Mouse (Mus musculus): ENCODE measurements around the gene Erf.

The Erf gene

DNA sequence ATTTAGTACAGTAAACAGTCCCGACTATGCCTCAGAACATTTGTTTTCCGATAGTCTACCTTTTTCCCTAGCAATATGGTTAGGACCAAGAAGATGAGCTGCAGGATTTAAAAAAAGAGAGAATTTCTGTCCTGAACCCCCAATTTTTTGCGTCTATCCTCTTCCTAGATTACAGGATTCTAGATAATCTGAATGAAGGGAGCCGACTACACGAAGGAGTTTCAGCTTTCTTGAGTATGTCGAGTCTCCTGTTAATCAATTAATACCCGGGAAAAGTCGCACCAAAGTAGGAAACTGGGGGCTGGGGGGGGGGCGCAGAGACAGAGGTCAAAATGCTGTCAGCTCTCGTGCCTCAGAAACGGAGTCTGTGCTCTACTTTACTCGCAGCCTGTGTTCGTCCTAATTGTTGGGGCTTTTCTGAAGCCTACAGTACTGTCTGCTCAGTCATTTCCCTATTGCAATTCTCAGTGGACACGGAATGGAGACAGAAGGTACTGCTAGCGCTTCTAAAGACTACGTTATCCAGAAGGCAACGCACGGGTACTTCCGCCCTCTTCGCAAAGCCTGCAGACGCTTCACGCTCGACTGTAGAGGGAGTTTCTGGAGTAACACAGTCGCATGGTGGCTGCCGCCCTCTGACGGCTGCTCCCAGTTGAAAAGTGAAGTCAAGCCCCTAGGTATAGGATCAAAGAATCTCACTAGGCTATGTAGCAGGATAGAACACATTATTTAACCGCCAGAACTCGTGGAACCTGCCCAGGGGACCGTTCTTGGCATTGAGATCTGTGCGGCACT lies 11.5 kb downstream of the Erf start:
- DNase-seq (ENCODE audit: extremely low spot score, low read depth, low spot score): no peak

DNA sequence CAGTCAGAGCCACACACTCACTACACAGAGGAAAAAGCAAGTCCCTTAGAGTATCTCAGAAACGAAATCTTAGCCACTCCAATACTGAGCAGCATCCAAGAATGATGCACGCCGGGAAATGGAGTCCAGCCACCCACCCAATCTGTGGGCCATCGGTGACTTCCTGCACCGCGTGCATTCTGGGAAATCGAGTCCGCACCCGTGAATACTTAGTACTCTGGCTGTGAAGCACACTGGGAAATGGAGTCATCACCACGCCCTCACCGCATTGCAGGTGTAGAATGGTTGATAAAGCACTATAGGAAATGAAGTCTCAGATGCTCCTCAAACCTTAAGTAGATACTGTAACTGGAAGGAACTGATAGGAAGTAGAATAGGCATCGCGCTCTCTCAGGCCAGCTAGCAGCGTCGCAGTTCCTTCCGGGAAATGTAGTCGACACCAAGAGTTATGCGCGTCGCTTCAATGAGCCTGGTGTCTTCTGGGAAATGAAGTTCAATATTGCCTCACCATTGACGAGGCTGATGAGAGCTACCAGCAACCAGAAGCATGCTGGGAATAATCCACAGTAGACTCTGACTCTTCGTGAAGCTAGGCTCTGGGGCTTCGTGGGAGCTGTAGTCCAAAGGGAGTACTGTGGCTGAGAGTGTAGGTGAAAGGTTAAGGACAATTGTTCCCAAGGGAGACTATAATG lies 12.4 kb downstream of the Erf start:
- DNase-seq (ENCODE audit: extremely low spot score, low read depth, low spot score): peak; percentile 97

DNA sequence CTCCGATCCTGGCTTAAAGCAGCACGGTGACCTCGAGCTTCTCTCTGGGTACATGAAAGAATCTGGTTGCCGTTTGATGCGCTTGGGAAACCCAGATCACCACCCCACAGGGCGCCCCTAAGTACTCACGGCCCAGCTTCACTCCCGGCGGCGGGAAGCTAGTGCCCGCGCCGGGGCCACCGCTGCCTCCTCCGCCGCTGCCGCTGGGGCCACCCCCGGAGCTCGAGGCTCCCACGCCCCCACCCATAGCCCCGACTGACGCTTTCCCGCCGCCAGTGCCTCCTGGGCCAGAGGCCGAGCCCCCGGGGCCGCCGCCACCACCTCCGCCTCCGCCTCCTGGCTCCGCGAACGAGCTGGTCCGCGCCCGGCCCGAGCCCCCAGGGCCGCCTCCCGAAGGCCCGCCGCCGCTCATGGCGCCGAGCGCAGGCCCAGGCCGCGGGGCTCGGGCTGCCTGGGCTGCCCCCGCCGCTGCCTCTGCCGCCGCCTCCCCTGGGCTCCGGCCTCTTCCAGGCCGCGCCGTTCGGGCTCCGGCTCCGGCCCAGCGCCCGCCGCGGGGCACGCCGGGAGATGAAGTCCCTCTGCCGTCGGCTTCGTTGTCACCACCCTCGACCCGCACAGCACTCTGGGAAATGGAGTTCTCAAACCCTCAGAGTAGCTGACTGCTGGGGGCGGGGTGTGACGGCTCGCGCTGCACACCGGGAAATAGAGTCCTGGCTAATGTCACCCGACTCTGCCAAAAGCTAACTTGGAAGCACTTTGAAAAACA lies 13.1 kb downstream of the Erf start, which contains the start of gene Gsk3a:
Gsk3a (minus strand) TSS at position 603 of the 766 bp plus-strand sequence.
- DNase-seq (ENCODE audit: extremely low spot score, low read depth, low spot score): peak; percentile 92

DNA sequence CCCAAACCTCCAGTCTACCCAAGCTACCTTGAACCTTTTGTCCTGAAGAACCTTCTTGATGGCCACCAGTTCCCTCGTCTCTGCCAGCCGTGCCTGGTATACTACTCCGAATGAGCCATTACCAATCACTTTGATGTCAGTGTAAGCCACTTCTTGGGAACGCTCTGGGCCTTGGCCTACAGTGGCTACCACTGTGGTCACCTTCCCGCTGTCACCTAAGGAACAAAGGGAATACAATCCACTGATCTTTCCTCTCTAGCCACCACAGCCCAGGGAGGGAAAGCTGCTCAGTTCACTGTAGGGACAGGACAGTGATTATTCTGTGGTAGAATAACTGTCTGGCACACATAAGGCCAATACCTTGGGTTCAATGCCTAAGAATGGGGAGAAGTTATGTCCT lies 15.0 kb downstream of the Erf start:
- DNase-seq (ENCODE audit: extremely low spot score, low read depth, low spot score): no peak

DNA sequence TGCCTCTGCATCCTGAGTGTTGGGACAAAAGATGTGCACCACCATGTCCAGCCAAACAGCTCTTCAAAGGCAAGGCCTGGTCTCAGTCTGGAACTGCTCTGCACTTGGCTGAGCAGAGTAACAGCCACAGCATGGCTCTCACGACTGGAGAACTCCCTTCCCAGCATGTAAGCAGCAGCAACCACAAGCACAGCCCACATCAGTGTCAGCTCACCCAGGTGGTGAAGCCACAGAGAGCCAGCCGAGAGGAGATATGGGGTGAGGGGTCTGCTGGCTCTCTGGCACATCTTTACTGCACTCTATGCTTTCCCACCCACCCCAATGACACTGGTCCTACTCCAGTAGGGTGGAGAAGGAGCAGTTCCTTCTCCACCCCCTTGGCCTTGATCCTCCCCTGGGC lies 17.5 kb downstream of the Erf start:
- no peak for DNase-seq (ENCODE audit: extremely low spot score, low read depth, low spot score)

DNA sequence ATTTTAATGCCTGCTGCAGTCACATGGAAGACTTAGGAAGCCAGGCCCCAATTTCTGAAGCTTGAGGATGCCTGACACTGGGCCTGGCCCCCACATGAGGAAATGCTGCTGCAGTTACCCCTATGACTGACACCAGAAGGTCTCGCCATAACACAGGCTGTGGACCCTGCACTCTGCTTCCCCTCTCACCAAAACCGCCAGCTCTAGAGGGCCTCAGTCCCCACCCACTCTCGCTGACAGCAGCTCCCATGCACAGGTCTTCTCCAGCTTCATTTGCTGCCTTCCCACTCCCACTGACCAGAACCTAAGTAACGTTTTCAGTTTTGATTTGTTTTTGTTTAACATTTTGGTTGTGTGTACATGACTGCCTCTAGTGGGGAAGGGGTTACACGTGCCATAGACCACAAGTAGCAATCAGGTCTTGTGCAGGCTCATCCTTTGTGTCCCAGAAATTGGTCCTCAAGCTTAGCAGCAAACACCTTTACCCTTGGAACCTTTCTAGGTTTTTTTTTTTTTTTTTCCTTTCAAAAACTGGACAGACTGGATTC lies 18.4 kb downstream of the Erf start:
- DNase-seq (ENCODE audit: extremely low spot score, low read depth, low spot score): no peak

DNA sequence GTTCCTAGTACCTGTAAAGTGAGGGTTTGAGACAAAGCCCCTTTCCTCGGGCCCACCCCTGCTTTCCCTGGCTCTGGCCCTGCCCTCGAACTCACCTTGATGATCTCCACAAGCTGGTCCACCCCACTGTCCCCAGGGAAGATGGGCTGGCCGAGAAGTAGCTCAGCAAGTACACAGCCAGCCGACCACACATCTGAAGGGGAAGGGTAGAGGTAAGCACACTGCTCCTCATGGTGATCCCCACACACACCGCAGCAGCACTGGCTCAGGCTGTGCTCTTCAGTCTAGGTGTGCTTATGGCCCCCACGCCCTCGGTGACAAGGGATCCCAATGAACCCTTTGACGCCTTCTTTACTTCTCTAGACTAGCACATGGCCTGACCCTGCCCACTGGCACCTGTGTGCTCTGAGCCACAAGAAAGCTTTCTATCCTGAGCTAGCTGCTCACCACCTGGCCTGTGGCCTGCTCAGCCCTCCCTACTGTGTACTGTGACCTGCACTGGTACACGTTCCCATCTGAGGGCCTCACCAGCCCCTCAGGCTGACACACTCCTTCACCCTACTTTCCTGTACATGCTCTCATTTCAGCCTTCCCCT lies 19.8 kb downstream of the Erf start:
- no peak for DNase-seq (ENCODE audit: extremely low spot score, low read depth, low spot score)

DNA sequence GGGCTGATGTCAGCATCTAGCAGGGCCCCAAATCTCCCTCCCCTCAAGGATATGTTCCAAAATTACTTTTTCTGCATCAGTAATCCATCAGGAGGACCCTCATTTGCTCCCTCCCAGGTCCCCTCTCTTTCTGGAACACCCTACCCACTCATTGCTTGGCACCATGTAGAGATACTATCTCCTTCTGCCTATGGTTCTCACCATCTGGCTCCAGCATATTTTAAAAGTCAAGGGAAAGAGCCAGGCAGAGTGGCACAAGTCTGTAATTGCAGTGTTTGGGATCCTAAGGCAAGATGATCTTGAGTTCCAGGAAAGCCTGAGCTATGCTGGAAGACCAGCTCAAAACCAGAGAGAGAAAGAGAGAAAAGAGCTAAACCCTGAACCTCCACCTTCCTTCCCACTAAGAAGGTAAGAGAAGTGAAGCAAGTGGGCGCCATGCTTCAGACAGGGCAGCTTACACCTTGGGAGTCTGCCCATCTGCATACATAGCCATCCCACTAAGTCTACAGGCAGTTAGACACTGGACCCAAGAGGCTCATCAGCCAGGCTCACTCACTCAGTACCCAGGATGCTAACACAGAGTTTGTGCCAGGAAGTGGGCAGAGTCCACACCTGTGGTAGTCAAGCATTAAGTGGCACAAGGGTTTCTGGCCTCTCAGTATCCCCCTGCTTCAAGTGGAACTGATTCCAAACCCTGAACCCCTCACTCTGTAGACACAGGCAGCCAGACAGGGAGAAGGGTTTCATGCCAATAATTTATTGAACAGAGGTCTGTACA lies 22.8 kb downstream of the Erf start:
- no peak for DNase-seq (ENCODE audit: extremely low spot score, low read depth, low spot score)

DNA sequence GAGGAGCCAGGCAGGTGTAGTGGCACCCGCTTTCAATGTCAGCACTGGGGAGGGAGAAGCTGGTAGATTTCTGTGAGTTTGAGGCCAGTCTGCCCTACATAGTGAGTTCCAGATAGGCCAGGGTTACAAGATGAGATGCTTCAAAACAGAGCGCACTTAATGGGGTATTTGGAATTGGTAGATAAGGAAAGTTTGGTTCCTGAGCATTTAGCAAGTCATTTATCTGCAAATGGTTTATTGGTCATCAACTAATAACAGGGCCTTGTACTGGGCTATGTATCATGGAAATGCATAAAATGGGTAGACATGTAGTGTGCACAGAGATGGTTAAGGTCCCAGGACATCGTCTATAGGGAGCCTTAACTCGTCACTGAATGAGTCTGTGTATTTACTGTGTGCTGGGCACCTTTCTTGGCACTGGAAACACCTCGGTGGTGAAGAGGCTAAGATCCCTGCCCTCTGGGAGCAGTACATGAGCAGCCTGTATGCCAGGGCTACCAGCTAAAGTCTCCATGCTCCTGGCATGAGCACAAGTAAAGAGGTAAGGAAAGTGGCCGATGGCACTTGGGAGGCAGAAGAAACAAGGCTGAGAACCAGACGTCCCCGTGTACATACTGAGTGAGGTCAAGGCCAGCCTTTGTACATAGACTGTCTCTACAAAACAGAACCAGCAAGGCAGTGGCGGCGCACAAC lies 28.1 kb downstream of the Erf start:
- DNase-seq (ENCODE audit: extremely low spot score, low read depth, low spot score): no peak

DNA sequence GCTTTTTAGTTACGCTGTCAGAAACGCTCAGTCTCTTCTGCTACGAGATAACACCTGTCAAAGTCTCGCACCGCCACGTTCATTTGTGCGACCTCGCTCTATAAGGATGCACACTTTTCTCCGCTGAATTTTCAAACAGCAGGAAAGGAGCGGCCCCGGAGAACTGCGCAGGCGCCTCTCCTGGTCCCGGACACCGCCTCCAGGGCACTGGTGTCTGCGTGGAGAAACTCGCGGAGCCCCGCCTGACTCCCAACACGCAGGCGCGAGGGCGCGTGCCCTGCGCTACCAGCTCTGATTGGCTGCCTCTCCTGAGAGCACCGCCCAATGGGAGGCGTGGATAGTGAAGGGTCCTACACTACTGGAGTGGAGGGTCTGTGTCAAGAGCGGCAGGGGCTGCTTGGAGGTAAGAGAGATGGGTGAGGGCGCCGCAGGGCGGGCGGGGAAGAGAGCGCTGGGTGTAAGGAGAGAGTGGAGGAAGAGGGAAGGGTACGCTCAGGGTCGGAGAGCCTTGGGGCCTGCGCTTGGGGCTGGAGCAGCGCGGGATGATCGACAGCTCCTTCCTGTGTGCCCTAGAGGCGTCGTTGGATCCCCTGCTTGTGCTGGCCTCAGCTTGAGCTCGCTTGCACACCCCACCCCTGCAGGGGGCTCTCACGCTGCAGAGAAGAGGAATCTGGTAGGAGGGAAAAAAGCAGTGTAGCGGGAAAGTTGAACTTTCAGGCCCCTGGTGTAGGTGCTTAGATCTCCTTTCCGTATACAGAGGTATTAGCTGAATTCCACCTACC lies 29.3 kb downstream of the Erf start, which contains the start of gene Zfp526:
Zfp526 (plus strand) TSS at position 324 of the 782 bp plus-strand sequence.
- DNase-seq (ENCODE audit: extremely low spot score, low read depth, low spot score): peak; percentile 93

DNA sequence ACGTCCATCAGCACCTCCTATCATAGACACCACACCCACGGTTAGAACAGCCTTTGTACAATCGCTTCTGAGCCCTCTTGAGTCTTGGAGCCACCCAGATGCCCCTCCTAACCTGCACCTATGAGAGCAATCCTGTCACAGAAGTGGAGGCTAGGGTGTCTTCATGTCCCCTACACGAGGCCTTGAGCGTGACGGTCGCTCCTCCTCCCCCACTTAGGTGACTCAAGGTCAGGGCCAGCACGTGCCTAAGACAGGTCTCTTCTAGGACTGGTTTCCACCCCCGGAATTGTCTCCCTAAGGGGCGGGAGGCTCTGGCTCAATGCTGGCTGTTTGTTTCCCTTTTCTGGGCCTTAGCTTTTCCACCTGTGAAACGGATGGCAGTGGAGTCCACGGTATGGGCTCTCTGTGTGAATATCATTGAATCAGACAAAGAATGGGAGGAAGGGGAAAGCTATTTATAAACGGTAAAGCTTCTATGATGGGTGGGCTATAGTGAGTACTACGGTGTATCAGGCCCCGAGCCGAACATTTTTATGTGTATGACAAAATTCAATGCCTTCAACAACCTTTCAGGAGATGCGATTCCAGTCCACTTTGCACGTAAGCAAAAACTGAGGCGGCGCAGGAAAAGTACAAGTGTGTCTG lies 30.0 kb downstream of the Erf start, which contains the start of gene Dedd2:
Dedd2 (minus strand) TSS at position 159 of the 645 bp plus-strand sequence.
- DNase-seq (ENCODE audit: extremely low spot score, low read depth, low spot score): no peak

DNA sequence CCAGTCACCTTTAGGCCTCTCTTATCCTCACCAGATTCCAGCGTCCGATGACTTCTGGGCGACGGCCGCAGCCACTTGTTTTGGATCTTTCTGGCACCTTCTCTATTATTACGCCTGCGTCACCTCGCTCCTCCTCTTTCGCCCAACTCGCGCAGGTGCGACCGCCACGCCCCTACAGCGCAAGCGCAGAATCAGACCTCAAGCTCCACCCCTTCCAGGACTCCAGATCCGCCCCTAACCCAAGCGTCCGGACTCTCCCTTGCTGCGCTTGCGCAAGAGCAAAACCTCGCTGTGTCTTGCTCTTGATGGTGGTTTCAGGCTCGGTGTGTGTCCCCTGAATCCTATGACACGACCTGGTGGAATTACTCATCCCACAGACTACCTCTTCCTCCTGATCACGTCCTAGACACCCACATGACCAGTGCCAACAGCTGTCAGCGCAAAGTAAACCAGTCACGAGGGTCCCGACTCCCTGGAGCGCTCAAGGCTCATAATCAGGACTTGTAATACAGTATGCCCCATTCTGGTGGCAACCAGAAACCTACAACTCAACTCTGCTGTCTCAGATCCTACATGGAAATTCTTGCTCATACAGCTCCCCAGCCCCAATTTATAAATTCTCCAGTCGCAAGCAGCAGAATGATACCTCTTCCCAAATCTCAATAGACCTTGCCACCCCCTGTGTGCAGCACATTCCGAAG lies 30.7 kb downstream of the Erf start:
- DNase-seq (ENCODE audit: extremely low spot score, low read depth, low spot score): peak; percentile 90

DNA sequence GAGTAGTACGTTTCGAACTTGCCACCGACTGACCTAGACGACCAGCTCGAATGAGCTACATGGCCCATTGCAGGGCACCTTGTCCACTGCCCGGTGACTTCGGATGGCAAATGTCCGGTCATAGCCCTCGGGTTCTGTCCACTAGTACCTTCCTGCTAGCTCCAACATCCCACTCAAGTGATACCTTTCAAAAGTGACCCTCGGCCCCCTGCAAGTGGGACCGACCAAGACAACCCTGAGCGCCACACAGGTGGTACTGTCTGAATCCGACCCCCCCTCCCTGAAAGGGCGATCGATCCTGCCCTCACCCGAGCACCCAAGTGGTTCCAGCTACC lies 31.2 kb downstream of the Erf start:
- no peak for DNase-seq (ENCODE audit: extremely low spot score, low read depth, low spot score)

DNA sequence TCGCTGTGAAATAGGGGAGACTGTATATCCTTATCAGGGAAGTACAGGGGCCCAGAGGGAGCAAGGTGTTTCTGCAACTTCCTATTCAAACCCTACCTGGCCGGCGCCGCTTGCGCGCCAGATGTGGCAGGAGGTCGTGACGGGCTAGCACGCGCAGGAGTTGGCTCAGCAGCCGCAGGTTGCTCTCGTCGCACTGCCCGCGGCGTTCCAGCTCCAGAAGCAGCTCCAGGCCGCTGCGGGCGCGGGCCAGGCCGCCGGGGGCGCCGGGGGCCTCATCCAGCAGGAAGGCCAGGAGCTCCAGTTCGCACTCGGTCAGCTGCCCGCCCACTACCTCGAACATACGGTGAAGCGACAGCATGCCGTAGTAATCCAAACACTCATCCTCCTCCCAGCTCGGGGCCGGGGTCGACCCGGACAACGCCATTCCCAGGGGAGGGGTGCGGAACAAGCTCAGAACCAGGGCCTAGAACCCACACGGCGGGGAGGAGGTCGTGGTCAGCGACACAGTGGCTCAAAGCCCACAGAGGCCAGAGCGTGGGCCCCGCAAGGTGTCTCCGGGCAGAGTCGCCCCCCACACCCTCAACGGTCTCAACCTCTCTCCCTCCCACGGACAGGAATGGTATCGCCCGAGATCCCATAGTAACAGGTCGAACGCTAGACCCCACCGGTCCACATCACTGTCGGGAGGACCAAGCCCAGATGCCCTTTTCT lies 31.7 kb downstream of the Erf start:
- DNase-seq (ENCODE audit: extremely low spot score, low read depth, low spot score): no peak

DNA sequence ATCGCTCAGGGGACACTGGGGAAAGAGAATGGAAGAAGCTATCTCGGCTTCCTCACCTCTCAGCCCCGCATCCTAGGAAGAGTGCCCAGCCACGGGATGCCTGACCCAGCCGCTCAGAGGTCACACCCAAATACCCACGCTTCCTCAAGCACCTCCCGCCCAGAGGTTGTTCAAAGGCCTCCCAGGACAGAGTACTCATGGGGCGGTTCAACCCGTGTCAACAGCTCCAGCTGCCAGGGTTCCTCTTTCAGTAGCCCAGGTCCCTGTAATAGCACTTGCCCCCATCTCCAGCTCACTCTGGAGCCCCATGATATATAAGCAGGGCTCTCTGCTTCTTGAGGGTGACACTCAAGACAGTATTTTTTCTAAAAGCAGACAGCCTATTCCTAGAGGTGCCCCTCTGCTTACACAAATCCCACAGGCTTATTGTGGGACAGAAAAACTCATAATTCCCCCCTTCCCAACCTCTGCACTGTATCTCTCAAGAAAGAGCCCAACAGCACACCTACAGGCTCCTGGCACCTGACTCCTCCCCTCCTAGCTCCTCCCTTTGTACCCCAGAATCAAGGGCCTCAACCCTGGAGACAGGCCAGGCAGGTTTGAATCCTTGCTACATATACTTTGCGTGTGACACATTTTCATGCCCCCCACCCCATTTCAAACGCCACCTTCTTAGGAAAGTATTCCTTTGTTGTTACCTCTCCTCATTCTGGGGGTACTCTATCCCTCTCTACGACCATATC lies 32.7 kb downstream of the Erf start:
- DNase-seq (ENCODE audit: extremely low spot score, low read depth, low spot score): no peak

DNA sequence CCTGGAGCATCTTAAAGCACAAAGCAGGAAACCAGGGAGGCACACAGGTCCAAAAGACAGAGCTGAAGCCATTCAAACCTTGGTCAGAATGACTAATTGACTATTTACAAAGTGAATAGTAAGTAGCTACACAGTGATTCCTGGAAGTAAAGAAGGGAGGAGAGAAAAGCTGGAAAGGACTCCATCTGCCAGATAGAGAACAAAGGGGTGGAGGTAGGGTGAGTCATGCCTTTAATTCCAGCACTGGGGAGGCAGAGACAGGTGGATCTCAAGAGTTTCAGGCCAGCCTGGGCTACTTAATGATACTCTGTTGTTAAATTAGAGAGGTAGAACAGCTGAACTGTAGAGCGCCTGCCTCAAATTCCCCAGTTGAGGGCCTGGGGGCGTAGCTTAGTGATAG lies 36.4 kb downstream of the Erf start:
- no peak for DNase-seq (ENCODE audit: extremely low spot score, low read depth, low spot score)
